Mouse (Mus musculus) A20 (cell line): ENCODE measurements at regions not wholly inside any gene's neighbourhood (a gene's known extent, or its start where the extent isn't known, plus 50 kb on each side); places are given as distances from the start of the nearest gene placed in this dataset.
A peak's percentile ranks its signal among the peaks of the same experiment; 100 is the strongest.

Source experiments
- DNase-seq: peaks from one replicate; pipeline ENCODE4 v3.0.0-alpha.2; 2011; ENCODE audit warnings: low read depth, low spot score

- DNase-seq = no peak
Observed at GRCm38 (mm10) chr8:87116190-87116765, 231.2 kb upstream of the N4bp1 start.

GRCm38 (mm10) chr8:87112355-87112754 is 227.3 kb upstream of the N4bp1 start:
- DNase-seq = peak; percentile 45

GRCm38 (mm10) chr8:87105106-87105505 is 220.0 kb upstream of the N4bp1 start:
- no peak for DNase-seq

- no peak for DNase-seq
Observed at GRCm38 (mm10) chr8:87095211-87095610, 210.2 kb upstream of the N4bp1 start.

GRCm38 (mm10) chr8:87094685-87095084 is 209.6 kb upstream of the N4bp1 start:
- no peak for DNase-seq

GRCm38 (mm10) chr8:87093716-87094115 is 208.7 kb upstream of the N4bp1 start:
- no peak for DNase-seq

- DNase-seq = no peak
Observed at GRCm38 (mm10) chr8:87093081-87093480, 208.0 kb upstream of the N4bp1 start.

- DNase-seq = no peak
Observed at GRCm38 (mm10) chr8:87087451-87088095, 202.5 kb upstream of the N4bp1 start.

GRCm38 (mm10) chr8:87078260-87078659 is 193.2 kb upstream of the N4bp1 start:
- DNase-seq = peak; percentile 10

GRCm38 (mm10) chr8:87075921-87076320 is 190.9 kb upstream of the N4bp1 start:
- no peak for DNase-seq

- no peak for DNase-seq
Observed at GRCm38 (mm10) chr8:87071224-87071623, 186.2 kb upstream of the N4bp1 start.

GRCm38 (mm10) chr8:87067106-87067505 is 182.0 kb upstream of the N4bp1 start:
- DNase-seq = no peak

- no peak for DNase-seq
Observed at GRCm38 (mm10) chr8:87064768-87065167, 179.7 kb upstream of the N4bp1 start.

GRCm38 (mm10) chr8:87064250-87064747 is 179.2 kb upstream of the N4bp1 start:
- no peak for DNase-seq

GRCm38 (mm10) chr8:87063588-87063987 is 178.5 kb upstream of the N4bp1 start:
- DNase-seq = no peak

GRCm38 (mm10) chr8:87049746-87050145 is 164.7 kb upstream of the N4bp1 start:
- DNase-seq = no peak

- no peak for DNase-seq
Observed at GRCm38 (mm10) chr8:87049196-87049595, 164.1 kb upstream of the N4bp1 start.

GRCm38 (mm10) chr8:87046590-87046989 is 161.5 kb upstream of the N4bp1 start:
- DNase-seq = no peak

GRCm38 (mm10) chr8:87043016-87043415 is 158.0 kb upstream of the N4bp1 start:
- no peak for DNase-seq

GRCm38 (mm10) chr8:87037620-87038380 is 152.7 kb upstream of the N4bp1 start:
- no peak for DNase-seq

GRCm38 (mm10) chr8:87035996-87036395 is 150.9 kb upstream of the N4bp1 start:
- DNase-seq = no peak

GRCm38 (mm10) chr8:87028171-87028570 is 143.1 kb upstream of the N4bp1 start:
- DNase-seq = no peak

GRCm38 (mm10) chr8:87025946-87026345 is 140.9 kb upstream of the N4bp1 start:
- DNase-seq = no peak
